Mouse (Mus musculus) CH12.LX (cell line): Measurements from ENCODE around the gene Col18a1. TPM values are rescaled to one million over a fixed set of nuclear protein-coding genes. Genes with fewer than 3 reads are reported as not detected.

ENCODE experiments used
- DNase-seq: peaks from one replicate; pipeline ENCODE4 v3.0.0-alpha.2; 2013; ENCODE audit errors: extremely low read depth
- H3K27ac ChIP-seq: 2 replicates; pipeline ENCODE4 v1.5.1; 2012; ENCODE audit warnings: low read depth, mild to moderate bottlenecking, control low read depth, moderate library complexity; ENCODE audit not compliant: insufficient read depth
- H3K27me3 ChIP-seq: replicated peaks from 2 replicates; pipeline ENCODE3; 2012; ENCODE audit warnings: inconsistent platforms
- H3K36me3 ChIP-seq, 2 experiments: replicated peaks in 1 of 2; 2 replicates each; pipeline versions ENCODE3 to v1.6.1; 2012; ENCODE audit warnings: inconsistent platforms in 1 of 2, low read length in 1 of 2, mild to moderate bottlenecking in 1 of 2, mixed read lengths in 1 of 2, moderate library complexity in 1 of 2; ENCODE audit not compliant: control insufficient read depth in 1 of 2, insufficient read depth in 1 of 2
- H3K4me1 ChIP-seq, 2 experiments: 2 replicates each; pipeline ENCODE4 v1.6.1; 2012; ENCODE audit warnings: inconsistent platforms in 1 of 2, moderate library complexity in 1 of 2; ENCODE audit not compliant: insufficient read depth in 2 of 2, control insufficient read depth in 1 of 2
- H3K4me2 ChIP-seq: 2 replicates; pipeline ENCODE4 v1.6.1; 2012; ENCODE audit warnings: low read depth, mild to moderate bottlenecking, control low read depth; ENCODE audit not compliant: poor library complexity, insufficient read depth, severe bottlenecking
- H3K4me3 ChIP-seq, 3 experiments: fragments of 150-350 bp in 1 of 3; sonication (generic) in 1 of 3; replicated peaks in 1 of 3; 2 replicates each; pipeline versions ENCODE3 to v1.5.1; 2011 to 2012; ENCODE audit warnings: low read depth in 2 of 3, low read length in 2 of 3, mild to moderate bottlenecking in 2 of 3, moderate library complexity in 2 of 3, control low read depth in 1 of 3, improper control_type of control experiment in 1 of 3, inconsistent platforms in 1 of 3, mixed read lengths in 1 of 3; ENCODE audit not compliant: poor library complexity in 1 of 3
- H3K79me2 ChIP-seq: replicated peaks from 2 replicates; pipeline ENCODE4 v1.6.1; 2012; ENCODE audit warnings: mild to moderate bottlenecking, moderate library complexity; ENCODE audit not compliant: control insufficient read depth, poor library complexity, insufficient read depth, severe bottlenecking; ENCODE audit errors: extremely low read depth
- H3K9ac ChIP-seq: 2 replicates; pipeline ENCODE4 v1.6.1; 2012; ENCODE audit warnings: low read depth, mild to moderate bottlenecking, control low read depth, moderate library complexity; ENCODE audit not compliant: insufficient read depth
- H3K9me3 ChIP-seq: replicated peaks from 2 replicates; pipeline ENCODE3; 2012; ENCODE audit warnings: low read length, inconsistent platforms, mixed read lengths
- BHLHE40 ChIP-seq: IDR thresholded peaks from 2 replicates; pipeline ENCODE4 v1.6.1; 2011; ENCODE audit warnings: mild to moderate bottlenecking, low read depth, low read length, improper control_type of control experiment
- CHD2 ChIP-seq: IDR thresholded peaks from 2 replicates; pipeline ENCODE4 v1.6.1; 2011; ENCODE audit warnings: low read length, improper control_type of control experiment
- CTCF ChIP-seq, 2 experiments: IDR thresholded peaks in 1 of 2; conservative IDR thresholded peaks in 1 of 2; 2 replicates each; pipeline ENCODE4 v1.5.1; 2011 to 2012; ENCODE audit warnings: low read depth in 2 of 2, low read length in 2 of 2, improper control_type of control experiment in 1 of 2, inconsistent platforms in 1 of 2, mild to moderate bottlenecking in 1 of 2, moderate library complexity in 1 of 2
- E2F4 ChIP-seq: IDR thresholded peaks from 2 replicates; pipeline ENCODE4 v1.6.1; 2011; ENCODE audit warnings: low read depth, low read length, improper control_type of control experiment; ENCODE audit not compliant: insufficient replicate concordance
- EP300 ChIP-seq: IDR thresholded peaks from 2 replicates; pipeline ENCODE4 v1.6.1; 2011; ENCODE audit warnings: low read length, improper control_type of control experiment
- ETS1 ChIP-seq: conservative IDR thresholded peaks from 2 replicates; pipeline ENCODE4 v1.6.1; 2012; ENCODE audit warnings: low read depth, mild to moderate bottlenecking, inconsistent platforms, low read length, improper control_type of control experiment, moderate library complexity
- GABPA ChIP-seq: IDR thresholded peaks from 2 replicates; pipeline ENCODE4 v1.6.1; 2012; ENCODE audit warnings: low read depth, low read length, improper control_type of control experiment, inconsistent platforms; ENCODE audit not compliant: insufficient replicate concordance
- HCFC1 ChIP-seq: IDR thresholded peaks from 2 replicates; pipeline ENCODE4 v1.6.1; 2012; ENCODE audit warnings: low read depth, mild to moderate bottlenecking, inconsistent platforms, low read length, improper control_type of control experiment
- IRF4 ChIP-seq: IDR thresholded peaks from 2 replicates; pipeline ENCODE4 v1.6.1; 2014; ENCODE audit warnings: low read depth, mild to moderate bottlenecking, inconsistent platforms, low read length, improper control_type of control experiment
- JUN ChIP-seq: IDR thresholded peaks from 2 replicates; pipeline ENCODE4 v1.6.1; 2011; ENCODE audit warnings: low read depth, mild to moderate bottlenecking, low read length, improper control_type of control experiment, moderate library complexity; ENCODE audit not compliant: insufficient read depth
- JUND ChIP-seq: conservative IDR thresholded peaks from 2 replicates; pipeline ENCODE4 v1.6.1; 2011; ENCODE audit warnings: low read depth, low read length, improper control_type of control experiment
- MAFK ChIP-seq: IDR thresholded peaks from 2 replicates; pipeline ENCODE4 v1.6.1; 2011; ENCODE audit warnings: low read length, improper control_type of control experiment; ENCODE audit not compliant: insufficient replicate concordance
- MAX ChIP-seq: IDR thresholded peaks from 2 replicates; pipeline ENCODE4 v1.6.1; 2011; ENCODE audit warnings: low read length, improper control_type of control experiment
- MAZ ChIP-seq: IDR thresholded peaks from 2 replicates; pipeline ENCODE4 v1.6.1; 2012; ENCODE audit warnings: low read depth, mild to moderate bottlenecking, inconsistent platforms, low read length, improper control_type of control experiment, moderate library complexity
- MEF2A ChIP-seq: IDR thresholded peaks from 2 replicates; pipeline ENCODE4 v1.6.1; 2014; ENCODE audit warnings: low read depth, mild to moderate bottlenecking, inconsistent platforms, low read length, improper control_type of control experiment, borderline replicate concordance
- MXI1 ChIP-seq: IDR thresholded peaks from 2 replicates; pipeline ENCODE4 v1.6.1; 2011; ENCODE audit warnings: mild to moderate bottlenecking, low read depth, low read length, improper control_type of control experiment
- MYC ChIP-seq: IDR thresholded peaks from 2 replicates; pipeline ENCODE4 v1.6.1; 2011; ENCODE audit warnings: low read depth, mild to moderate bottlenecking, improper control_type of control experiment, low read length
- NELFE ChIP-seq: IDR thresholded peaks from 2 replicates; pipeline ENCODE4 v1.6.1; 2011; ENCODE audit warnings: low read depth, low read length, improper control_type of control experiment
- NRF1 ChIP-seq: IDR thresholded peaks from 2 replicates; pipeline ENCODE4 v1.6.1; 2014; ENCODE audit warnings: low read depth, mild to moderate bottlenecking, inconsistent platforms, low read length, improper control_type of control experiment, moderate library complexity
- PAX5 ChIP-seq: IDR thresholded peaks from 2 replicates; pipeline ENCODE4 v1.6.1; 2012; ENCODE audit warnings: low read length, inconsistent platforms, mixed read lengths
- POLR2AphosphoS2 ChIP-seq: IDR thresholded peaks from 2 replicates; pipeline ENCODE4 v1.6.1; 2011; ENCODE audit warnings: low read depth, low read length, improper control_type of control experiment
- RCOR1 ChIP-seq: conservative IDR thresholded peaks from 2 replicates; pipeline ENCODE4 v1.6.1; 2012; ENCODE audit warnings: low read depth, mild to moderate bottlenecking, inconsistent platforms, low read length, improper control_type of control experiment
- SIN3A ChIP-seq: IDR thresholded peaks from 2 replicates; pipeline ENCODE4 v1.6.1; 2012; ENCODE audit warnings: low read length, improper control_type of control experiment, inconsistent platforms
- SMC3 ChIP-seq: IDR thresholded peaks from 2 replicates; pipeline ENCODE4 v1.6.1; 2011; ENCODE audit warnings: low read depth, low read length, improper control_type of control experiment
- TBP ChIP-seq: conservative IDR thresholded peaks from 2 replicates; pipeline ENCODE4 v1.6.1; 2011; ENCODE audit warnings: low read depth, low read length, improper control_type of control experiment
- TCF12 ChIP-seq: IDR thresholded peaks from 2 replicates; pipeline ENCODE4 v1.6.1; 2014; ENCODE audit warnings: low read depth, mild to moderate bottlenecking, inconsistent platforms, low read length, improper control_type of control experiment
- USF1 ChIP-seq: IDR thresholded peaks from 2 replicates; pipeline ENCODE4 v1.6.1; 2014; ENCODE audit warnings: low read depth, mild to moderate bottlenecking, inconsistent platforms, low read length, improper control_type of control experiment
- USF2 ChIP-seq: conservative IDR thresholded peaks from 2 replicates; pipeline ENCODE4 v1.6.1; 2011; ENCODE audit warnings: low read depth, low read length, improper control_type of control experiment
- ZKSCAN1 ChIP-seq: IDR thresholded peaks from 2 replicates; pipeline ENCODE4 v1.6.1; 2012; ENCODE audit warnings: low read depth, inconsistent platforms, low read length, improper control_type of control experiment, borderline replicate concordance
- ZMIZ1 ChIP-seq: IDR thresholded peaks from 2 replicates; pipeline ENCODE4 v1.6.1; 2012; ENCODE audit warnings: low read depth, mild to moderate bottlenecking, inconsistent platforms, low read length, improper control_type of control experiment
- ZNF384 ChIP-seq: IDR thresholded peaks from 2 replicates; pipeline ENCODE4 v1.6.1; 2012; ENCODE audit warnings: low read depth, low read length, improper control_type of control experiment, inconsistent platforms
- dilution Hi-C: fragments of 300-500 bp; cut with MboI; formaldehyde crosslinking; loops from 2 replicates; pipeline ENCODE4 v1.14.3; 2020; ENCODE audit warnings: low sequenced_read_pairs; ENCODE audit not compliant: extremely low pct_unique_long_range_greater_than_20kb, extremely low pct_ligation_motif_present
- in situ Hi-C: fragments of 300-500 bp; cut with MboI; formaldehyde crosslinking; loops from 3 replicates; pipeline ENCODE4 v1.14.3; 2019; ENCODE audit warnings: low sequenced_read_pairs, low pct_ligation_motif_present, low pct_unique_long_range_greater_than_20kb, mixed read lengths
- polyA plus RNA-seq: library from polyadenylated mRNA; unstranded; fragments of >175 nt; gene quantifications from 2 replicates; pipeline ENCODE4 v1.2.1, GENCODE M21; 2012; ENCODE audit warnings: low read depth; ENCODE audit not compliant: insufficient read length
- total RNA-seq, 2 experiments: library from RNA; depleted of rRNA; stranded (reverse); fragments of 300-350 nt in 1 of 2; fragments of >200 nt in 1 of 2; gene quantifications; 2 replicates each; pipeline ENCODE4 v1.2.3; 2012 to 2014

Col18a1 gene
- total and polyA plus RNA-seq, 3 experiments, result 0.17 to 14.5 (median 1.7) TPM

DNA sequence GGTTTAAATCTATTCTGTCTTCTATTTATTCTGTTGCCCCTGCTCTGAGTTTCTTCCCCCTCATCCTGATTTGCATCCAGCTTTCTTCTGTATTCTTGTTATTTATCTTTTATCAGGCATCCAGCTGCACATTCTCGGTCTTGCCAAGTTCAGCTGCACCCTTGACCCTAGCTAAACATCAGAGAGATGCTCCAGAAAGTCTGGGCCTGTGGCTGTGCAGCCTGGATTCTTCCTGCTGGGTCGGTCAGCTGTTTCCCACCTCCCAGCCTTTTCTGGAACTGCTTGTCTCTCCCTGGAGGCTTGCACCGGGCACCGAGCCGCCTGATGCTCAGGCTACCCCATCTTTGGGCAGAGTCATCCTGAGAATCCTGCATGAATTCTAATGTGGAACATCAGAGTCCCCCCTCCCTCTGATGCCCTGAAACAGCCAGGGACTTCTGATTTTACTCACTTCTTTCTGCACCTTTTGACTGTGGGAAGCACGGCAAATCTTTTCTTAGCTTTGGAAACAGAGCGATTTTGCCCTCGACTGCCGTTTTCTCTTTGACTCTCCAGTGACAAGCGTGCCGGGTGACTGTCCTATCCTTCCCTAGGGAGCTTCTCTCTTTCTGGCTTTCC is 103.8 kb downstream of the Col18a1 start:
- H3K4me3 ChIP-seq, result no peak overlapping the region
- peaks cover 0 to 4% of the 10 kb centered on the region in 2 experiments for H3K36me3 ChIP-seq
- H3K9ac ChIP-seq, result no peak overlapping the region
- H3K4me2 ChIP-seq, result no peak overlapping the region
- H3K27ac ChIP-seq, result no peak overlapping the region
- peaks cover 3% of the 10 kb centered on the region for H3K9me3 ChIP-seq
- H3K27me3 ChIP-seq, result peaks cover 41% of the 10 kb centered on the region
- peaks cover 12 to 14% of the 10 kb centered on the region in 2 experiments for H3K4me1 ChIP-seq
- dilution Hi-C loops (no loop called here), in situ Hi-C loops (no loop called here)
- H3K79me2 ChIP-seq, result no peaks in the 10 kb centered on the region
- TF ChIP-seq ZNF384, result no peak
- TF ChIP-seq CTCF (conservative IDR thresholded peaks at IDR 0.05 in 1 of 2, IDR thresholded peaks at IDR 0.05 in 1 of 2; ENCODE audit: low read depth in 2 of 2, low read length in 2 of 2), result no peak
- peak; percentile 50 for TF ChIP-seq TCF12
- no peak for TF ChIP-seq HCFC1
- peak; percentile 83 for TF ChIP-seq EP300
- peak; percentile 86 for TF ChIP-seq BHLHE40
- no peak for TF ChIP-seq POLR2AphosphoS2
- no peak for TF ChIP-seq SMC3
- no peak for TF ChIP-seq RCOR1
- peak; percentile 46 for TF ChIP-seq ETS1
- no peak for TF ChIP-seq NRF1
- peak; percentile 32; the same call in 1 of the 2 replicates for TF ChIP-seq CHD2
- TF ChIP-seq SIN3A, result 0 out of 2 replicates have a peak, but pooled peaks have one; percentile 26
- peak; percentile 79; the same call in 1 of the 2 replicates for TF ChIP-seq MAZ
- TF ChIP-seq ZMIZ1, result no peak
- TF ChIP-seq MEF2A, result peak; percentile 74
- TF ChIP-seq IRF4, result peak; percentile 85; the same call in 1 of the 2 replicates
- TF ChIP-seq JUN, result peak; percentile 60
- TF ChIP-seq MYC, result no peak
- TF ChIP-seq JUND, result peak; percentile 58; the same call in 1 of the 2 replicates
- no peak for TF ChIP-seq MAX
- peak; percentile 21 for DNase-seq

DNA sequence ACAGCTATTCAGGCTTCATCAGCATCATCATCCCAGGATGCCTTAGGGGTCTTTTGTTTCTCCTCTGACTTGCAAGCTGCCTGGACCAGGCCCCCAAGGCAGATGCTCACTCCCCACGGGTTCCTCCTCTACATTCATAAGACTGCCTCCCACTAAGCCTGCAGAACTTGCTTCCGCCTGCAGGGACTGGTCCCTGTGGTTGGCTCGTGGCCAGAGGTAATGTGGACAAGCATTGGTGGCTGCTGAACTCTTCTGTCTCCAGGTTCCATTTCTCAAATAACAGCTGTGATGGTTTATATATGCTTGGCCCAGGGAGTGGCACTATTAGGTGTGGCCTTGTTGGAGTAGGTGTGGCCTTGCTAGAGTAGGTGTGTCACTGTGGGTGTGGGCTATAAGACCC is 104.9 kb downstream of the Col18a1 start:
- H3K9me3 ChIP-seq, result peaks cover 3% of the 10 kb centered on the region
- in situ Hi-C loops, result no loop called here
- H3K4me1 ChIP-seq, result peaks cover 16 to 25% of the 10 kb centered on the region in 2 experiments
- H3K4me3 ChIP-seq, result no peak overlapping the region
- dilution Hi-C loops, result no loop called here
- no peak for DNase-seq
- H3K79me2 ChIP-seq, result no peaks in the 10 kb centered on the region
- H3K36me3 ChIP-seq, result no peaks in the 10 kb centered on the region
- H3K4me2 ChIP-seq, result no peak overlapping the region
- no peak overlapping the region for H3K9ac ChIP-seq
- peaks cover 34% of the 10 kb centered on the region for H3K27me3 ChIP-seq
- H3K27ac ChIP-seq, result no peak overlapping the region
- TF ChIP-seq MAFK, result no peak
- TF ChIP-seq TCF12, result no peak
- TF ChIP-seq USF2, result no peak
- TF ChIP-seq ZKSCAN1, result no peak
- no peak for TF ChIP-seq USF1
- no peak for TF ChIP-seq MEF2A
- no peak for TF ChIP-seq PAX5
- no peak for TF ChIP-seq NELFE
- TF ChIP-seq E2F4, result no peak
- TF ChIP-seq TBP, result no peak
- TF ChIP-seq HCFC1, result no peak
- TF ChIP-seq MXI1, result no peak
- TF ChIP-seq GABPA, result no peak
- no peak for TF ChIP-seq MAZ
- no peak for TF ChIP-seq MYC
